ENCODE assay signal across 7 mouse cellular contexts in genomic region chr2:36104436-36104955, GRCm38 (mm10). TPM values are rescaled to one million over a fixed set of nuclear protein-coding genes. Genes with fewer than 3 reads are reported as not detected.
DNase-seq lines count a peak whose midpoint lies in the region; ATAC-seq and TF ChIP-seq lines count a peak whose summit lies in the region.

No protein-coding gene starts in this region.

- H3K27ac ChIP-seq in forebrain, embryonic 13.5 days: peak overlapping the region; percentile 94
- no peak overlapping the region for H3K27ac ChIP-seq in limb, embryonic 13.5 days
- H3K27ac ChIP-seq in stomach, postnatal 0 days (replicated peaks): no peak overlapping the region

- no peaks in the 10 kb centered on the region for H3K36me3 ChIP-seq in megakaryocyte, embryonic 14.5 days (replicated peaks; ENCODE audit: low read length)
- H3K36me3 ChIP-seq in forebrain, embryonic 13.5 days (ENCODE audit: poor library complexity, severe bottlenecking): no peaks in the 10 kb centered on the region
- no peaks in the 10 kb centered on the region for H3K36me3 ChIP-seq in limb, embryonic 13.5 days
- H3K36me3 ChIP-seq in stomach, postnatal 0 days (ENCODE audit: control insufficient read depth, insufficient read depth, low read length): no peaks in the 10 kb centered on the region

- no peak for TF ChIP-seq EP300 in stomach, postnatal 0 days (optimal IDR thresholded peaks at IDR 0.05)

- H3K4me1 ChIP-seq in megakaryocyte, embryonic 14.5 days: peaks cover 47% of the 10 kb centered on the region
- H3K4me1 ChIP-seq in forebrain, embryonic 13.5 days: peaks cover 31% of the 10 kb centered on the region
- H3K4me1 ChIP-seq in limb, embryonic 13.5 days: peaks cover 36% of the 10 kb centered on the region
- H3K4me1 ChIP-seq in stomach, postnatal 0 days (replicated peaks; ENCODE audit: control insufficient read depth, insufficient read depth): no peaks in the 10 kb centered on the region

- TF ChIP-seq CTCF in stomach, postnatal 0 days (IDR thresholded peaks at IDR 0.05; ENCODE audit: low read depth): no peak

- peaks cover 98% of the 10 kb centered on the region for H3K27me3 ChIP-seq in megakaryocyte, embryonic 14.5 days (replicated peaks)
- peaks cover 98% of the 10 kb centered on the region for H3K27me3 ChIP-seq in forebrain, embryonic 13.5 days
- H3K27me3 ChIP-seq in limb, embryonic 13.5 days: peaks cover 100% of the 10 kb centered on the region
- H3K27me3 ChIP-seq in stomach, postnatal 0 days (ENCODE audit: control insufficient read depth, insufficient read depth, low read length): peaks cover 23% of the 10 kb centered on the region; the same call in 1 of the 2 replicates

- peak overlapping the region; percentile 64 for H3K4me2 ChIP-seq in forebrain, embryonic 13.5 days
- H3K4me2 ChIP-seq in limb, embryonic 13.5 days (replicated peaks): peak overlapping the region; percentile 84
- peak overlapping the region; percentile 65 for H3K4me2 ChIP-seq in stomach, postnatal 0 days (replicated peaks; ENCODE audit: low read depth)

- H3K9ac ChIP-seq in forebrain, embryonic 13.5 days: peak overlapping the region; percentile 72
- peak overlapping the region; percentile 66; the same call in 1 of the 2 replicates for H3K9ac ChIP-seq in limb, embryonic 13.5 days
- H3K9ac ChIP-seq in stomach, postnatal 0 days (ENCODE audit: low read length): peak overlapping the region; percentile 41; the same call in 1 of the 2 replicates

- H3K4me3 ChIP-seq in megakaryocyte, embryonic 14.5 days (replicated peaks): peak overlapping the region; percentile 83
- peak overlapping the region; percentile 46 for H3K4me3 ChIP-seq in forebrain, embryonic 13.5 days
- H3K4me3 ChIP-seq in limb, embryonic 13.5 days: peak overlapping the region; percentile 45
- peak overlapping the region; percentile 45 for H3K4me3 ChIP-seq in stomach, postnatal 0 days (ENCODE audit: low read depth, low read length)

- ATAC-seq in megakaryocyte, adult 5-6 weeks (ENCODE audit: poor library complexity, severe bottlenecking): no peak
- ATAC-seq in forebrain, embryonic 13.5 days: peak; percentile 44; the same call in 1 of the 2 replicates
- ATAC-seq in limb, embryonic 13.5 days (ENCODE audit: low FRiP score, low read depth): no peak
- ATAC-seq in stomach, postnatal 0 days (ENCODE audit: low FRiP score, low TSS enrichment): no peak
- ATAC-seq in inflammation-experienced regulatory T-cells, adult 6 months: no peak

- WGBS in forebrain, embryonic 13.5 days: under 1% methylated on average over 32 of the region's 32 CpGs
- under 1% methylated on average over 32 of the region's 32 CpGs for WGBS in limb, embryonic 13.5 days
- WGBS in stomach, postnatal 0 days: under 1% methylated on average over 32 of the region's 32 CpGs

- no peak for DNase-seq in stomach, postnatal 0 days (ENCODE audit: low spot score)
- DNase-seq in cerebellum, postnatal 36 days: no peak

- no peaks in the 10 kb centered on the region for H3K9me3 ChIP-seq in megakaryocyte, embryonic 14.5 days
- no peaks in the 10 kb centered on the region for H3K9me3 ChIP-seq in forebrain, embryonic 13.5 days (replicated peaks)
- no peaks in the 10 kb centered on the region for H3K9me3 ChIP-seq in limb, embryonic 13.5 days
- no peaks in the 10 kb centered on the region for H3K9me3 ChIP-seq in stomach, postnatal 0 days (ENCODE audit: control insufficient read depth, low read length)

RNA-seq across cellular contexts. Expression of gene Lhx6, which starts 0.7 kb away (rescaled TPM):
- 0.18 TPM in 1 of 2 replicates, not detected in the other for polyA plus RNA-seq in megakaryocyte, embryonic 14.5 days (2012; ENCODE audit: insufficient read depth, low replicate concordance)
- not detected in 2 replicates for total RNA-seq in megakaryocyte, adult 5-6 weeks (2015)
- not detected in 2 replicates for total RNA-seq in megakaryocyte, adult 5-6 weeks (2017)
- polyA plus RNA-seq in forebrain, embryonic 13.5 days (2015; fragmentation: Nextera tagmentation; extraction: Ambion mirVana): 25.9 and 33.7 TPM in 2 replicates
- 0.92 and 1.1 TPM in 2 replicates for polyA plus RNA-seq in limb, embryonic 13.5 days (2015; fragmentation: Nextera tagmentation; extraction: Ambion mirVana)
- polyA plus RNA-seq in stomach, postnatal 0 days (2015; fragmentation: Nextera tagmentation; extraction: Ambion mirVana): 0.41 and 0.79 TPM in 2 replicates
- polyA plus RNA-seq in inflammation-experienced regulatory T-cells, adult 6 months (2017; shearing (Covaris generic)): not detected

RNA-seq across cellular contexts. Expression of gene Mrrf, which starts 31.7 kb away (rescaled TPM):
- polyA plus RNA-seq in megakaryocyte, embryonic 14.5 days (2012; ENCODE audit: insufficient read depth, low replicate concordance): 2.5 and 6.8 TPM in 2 replicates
- total RNA-seq in megakaryocyte, adult 5-6 weeks (2015): 9.3 and 10.1 TPM in 2 replicates
- 22.5 and 23.6 TPM in 2 replicates for total RNA-seq in megakaryocyte, adult 5-6 weeks (2017)
- polyA plus RNA-seq in forebrain, embryonic 13.5 days (2015; fragmentation: Nextera tagmentation; extraction: Ambion mirVana): 25.7 and 27.2 TPM in 2 replicates
- polyA plus RNA-seq in limb, embryonic 13.5 days (2015; fragmentation: Nextera tagmentation; extraction: Ambion mirVana): 23.8 and 31.3 TPM in 2 replicates
- polyA plus RNA-seq in stomach, postnatal 0 days (2015; fragmentation: Nextera tagmentation; extraction: Ambion mirVana): 19.2 and 21.0 TPM in 2 replicates
- 10 to 100 TPM; 12.7 to 19.7 (median 15.2) TPM for polyA plus RNA-seq in inflammation-experienced regulatory T-cells, adult 6 months (2017; shearing (Covaris generic))

RNA-seq across cellular contexts. Expression of gene Rbm18, which starts 32.1 kb away (rescaled TPM):
- 4.2 TPM in 1 of 2 replicates, not detected in the other for polyA plus RNA-seq in megakaryocyte, embryonic 14.5 days (2012; ENCODE audit: insufficient read depth, low replicate concordance)
- total RNA-seq in megakaryocyte, adult 5-6 weeks (2015): 36.4 and 37.8 TPM in 2 replicates
- total RNA-seq in megakaryocyte, adult 5-6 weeks (2017): 21.7 and 22.1 TPM in 2 replicates
- polyA plus RNA-seq in forebrain, embryonic 13.5 days (2015; fragmentation: Nextera tagmentation; extraction: Ambion mirVana): 140 and 143 TPM in 2 replicates
- polyA plus RNA-seq in limb, embryonic 13.5 days (2015; fragmentation: Nextera tagmentation; extraction: Ambion mirVana): 85.9 and 94.2 TPM in 2 replicates
- polyA plus RNA-seq in stomach, postnatal 0 days (2015; fragmentation: Nextera tagmentation; extraction: Ambion mirVana): 33.7 and 34.0 TPM in 2 replicates
- polyA plus RNA-seq in inflammation-experienced regulatory T-cells, adult 6 months (2017; shearing (Covaris generic)): 10 to 100 TPM; 45.5 to 59.4 (median 55.0) TPM

RNA-seq across cellular contexts. Expression of gene Morn5, which starts 55.2 kb away (rescaled TPM):
- polyA plus RNA-seq in megakaryocyte, embryonic 14.5 days (2012; ENCODE audit: insufficient read depth, low replicate concordance): not detected in 2 replicates
- total RNA-seq in megakaryocyte, adult 5-6 weeks (2015): 0.25 TPM in 1 of 2 replicates, not detected in the other
- not detected in 2 replicates for total RNA-seq in megakaryocyte, adult 5-6 weeks (2017)
- polyA plus RNA-seq in forebrain, embryonic 13.5 days (2015; fragmentation: Nextera tagmentation; extraction: Ambion mirVana): 2.0 and 4.1 TPM in 2 replicates
- 0.36 TPM in 1 of 2 replicates, not detected in the other for polyA plus RNA-seq in limb, embryonic 13.5 days (2015; fragmentation: Nextera tagmentation; extraction: Ambion mirVana)
- polyA plus RNA-seq in stomach, postnatal 0 days (2015; fragmentation: Nextera tagmentation; extraction: Ambion mirVana): not detected in 2 replicates
- polyA plus RNA-seq in inflammation-experienced regulatory T-cells, adult 6 months (2017; shearing (Covaris generic)): not detected

RNA-seq across cellular contexts. Expression of gene Ndufa8, which starts 55.3 kb away (rescaled TPM):
- polyA plus RNA-seq in megakaryocyte, embryonic 14.5 days (2012; ENCODE audit: insufficient read depth, low replicate concordance): 30.0 and 76.6 TPM in 2 replicates
- 87.6 and 88.1 TPM in 2 replicates for total RNA-seq in megakaryocyte, adult 5-6 weeks (2015)
- total RNA-seq in megakaryocyte, adult 5-6 weeks (2017): 35.7 and 48.5 TPM in 2 replicates
- 222 and 237 TPM in 2 replicates for polyA plus RNA-seq in forebrain, embryonic 13.5 days (2015; fragmentation: Nextera tagmentation; extraction: Ambion mirVana)
- polyA plus RNA-seq in limb, embryonic 13.5 days (2015; fragmentation: Nextera tagmentation; extraction: Ambion mirVana): 200 and 208 TPM in 2 replicates
- 237 and 242 TPM in 2 replicates for polyA plus RNA-seq in stomach, postnatal 0 days (2015; fragmentation: Nextera tagmentation; extraction: Ambion mirVana)
- polyA plus RNA-seq in inflammation-experienced regulatory T-cells, adult 6 months (2017; shearing (Covaris generic)): 100 to 1,000 TPM; 164 to 233 (median 170) TPM

Comparison
In these comparisons a context has a peak if more than half of its experiments do, and no peak if none do; other contexts are left out.
1. RNA of gene Lhx6, which starts 0.7 kb away (polyA plus RNA-seq): 25.9 to 33.7 TPM in forebrain, embryonic 13.5 days; 0.92 to 1.1 TPM in limb, embryonic 13.5 days, 0.41 to 0.79 TPM in stomach, postnatal 0 days, 0.18 TPM in megakaryocyte, embryonic 14.5 days and not detected in inflammation-experienced regulatory T-cells, adult 6 months; every median in the first group is over 10 times any median in the second.
2. Peak in every context shown above with its lines, with median percentiles within 50 percentile points of each other: H3K4me3 ChIP-seq, H3K4me2 ChIP-seq and H3K9ac ChIP-seq.